Mouse (Mus musculus) embryonic facial prominence, embryonic 14.5 days (tissue): ENCODE results near the gene Gm28870. TPM values are rescaled to one million over a fixed set of nuclear protein-coding genes. Genes with fewer than 3 reads are reported as not detected.
"Not testable (repeated sequence)": the region's sequence is repeated elsewhere in the genome, so short reads cannot be mapped to it uniquely, and the experiment has no call there.

Source experiments
- ATAC-seq: fragments of 200-750 bp; cut with Nextera tagmentation; 2 replicates; pipeline ENCODE4 v1.8.0; 2017; ENCODE audit warnings: low read depth, moderate number of reproducible peaks, moderate TSS enrichment
- DNase-seq: peaks from one replicate; pipeline ENCODE4 v3.0.0-alpha.2; 2015; ENCODE audit warnings: low spot score
- H3K27ac ChIP-seq: fragments of 300-500 bp; sonication (generic); replicated peaks from 2 replicates; pipeline ENCODE4 v1.5.1; 2014; ENCODE audit warnings: low read depth, mild to moderate bottlenecking, low read length, moderate library complexity
- H3K27me3 ChIP-seq: fragments of 300-500 bp; sonication (generic); replicated peaks from 2 replicates; pipeline ENCODE4 v1.6.1; 2014; ENCODE audit warnings: low read length; ENCODE audit not compliant: control insufficient read depth, insufficient read depth
- H3K36me3 ChIP-seq: fragments of 300-500 bp; sonication (generic); 2 replicates; pipeline ENCODE4 v1.6.1; 2014; ENCODE audit warnings: low read length, mixed read lengths; ENCODE audit not compliant: control insufficient read depth, insufficient read depth
- H3K4me1 ChIP-seq: fragments of 300-500 bp; sonication (generic); 2 replicates; pipeline ENCODE4 v1.6.1; 2014; ENCODE audit warnings: antibody characterized with exemption, low read length; ENCODE audit not compliant: control insufficient read depth, insufficient read depth
- H3K4me2 ChIP-seq: fragments of 300-500 bp; sonication (generic); 2 replicates; pipeline ENCODE4 v1.6.1; 2014; ENCODE audit warnings: low read depth, mild to moderate bottlenecking, low read length, moderate library complexity, mixed read lengths
- H3K4me3 ChIP-seq: fragments of 300-500 bp; sonication (generic); 2 replicates; pipeline ENCODE4 v1.5.1; 2014; ENCODE audit warnings: low read depth, mild to moderate bottlenecking, low read length
- H3K9ac ChIP-seq: fragments of 300-500 bp; sonication (generic); 2 replicates; pipeline ENCODE4 v1.6.1; 2014; ENCODE audit warnings: low read depth, mild to moderate bottlenecking, low read length, moderate library complexity, mixed read lengths
- H3K9me3 ChIP-seq: fragments of 300-500 bp; sonication (generic); 2 replicates; pipeline ENCODE4 v1.6.1; 2016; ENCODE audit warnings: low read length; ENCODE audit not compliant: control insufficient read depth
- WGBS: fragments of 180-500 bp; shearing (Covaris S2); extraction: QIAGEN DNeasy Blood & Tissue Kit; methylation state at CpG from one replicate; pipeline ENCODE4 v1.1.7; 2014; 5-methylcytosine and 5-hydroxymethylcytosine counted together
- polyA plus RNA-seq: library from polyadenylated mRNA; unstranded; fragments of >200 nt; fragmentation: Nextera tagmentation; extraction: Ambion mirVana; gene quantifications from 2 replicates; pipeline ENCODE4 v1.2.1, GENCODE M21; 2014

The Gm28870 gene
- polyA plus RNA-seq: not detected in 2 replicates

GRCm38 (mm10) chrY:50096976-50097375 is at the start of gene Gm28870:
TSS of gene Gm28870 (plus strand) at chrY:50097276.
- H3K9me3 ChIP-seq, H3K27me3 ChIP-seq, ATAC-seq, DNase-seq, H3K4me2 ChIP-seq, H3K27ac ChIP-seq, H3K9ac ChIP-seq, H3K36me3 ChIP-seq, H3K4me1 ChIP-seq, H3K4me3 ChIP-seq: not testable (repeated sequence)
- WGBS: no CpG with 5 or more reads among the region's 2 CpGs
